Mouse (Mus musculus): Measurements from ENCODE around the gene Rara. TPM values are rescaled to one million over a fixed set of nuclear protein-coding genes. Genes with fewer than 3 reads are reported as not detected.

Gene Rara
- total and polyA plus RNA-seq, 3 experiments = 12.1 to 13.7 TPM; not detected in 1

- DNase-seq (ENCODE audit: low read depth, low spot score) = no peak
- peaks cover 9 to 31% of the 10 kb centered on the region in 2 experiments for H3K4me1 ChIP-seq (ENCODE audit: control insufficient read depth in 1 of 2, insufficient read depth in 2 of 2, low read length in 2 of 2)
These were observed 15.5 kb downstream of the Rara start for GRCm38 (mm10) chr11:98942923-98943641.

GRCm38 (mm10) chr11:98943741-98944461 lies 16.3 kb downstream of the Rara start:
- TF ChIP-seq ZMIZ1 (IDR thresholded peaks at IDR 0.05; ENCODE audit: low read depth, low read length) (no peak), EP300 (IDR thresholded peaks at IDR 0.05; ENCODE audit: low read depth in 1 of 2, low read length in 2 of 2) (no peak), UBTF (IDR thresholded peaks at IDR 0.05; ENCODE audit: borderline replicate concordance, insufficient read depth, low read depth, low read length) (no peak), NELFE (IDR thresholded peaks at IDR 0.05; ENCODE audit: low read depth, low read length) (no peak), KAT2A (conservative IDR thresholded peaks at IDR 0.05; ENCODE audit: low read depth, low read length) (no peak), TCF12 (IDR thresholded peaks at IDR 0.05; ENCODE audit: low read depth, low read length) (no peak), POLR2AphosphoS2 (IDR thresholded peaks at IDR 0.05; ENCODE audit: low read length) (no peak), POLR2A (IDR thresholded peaks at IDR 0.05; ENCODE audit: control insufficient read depth in 1 of 2, insufficient read depth in 1 of 2, low read depth in 1 of 2, low read length in 2 of 2, poor library complexity in 1 of 2) (no peak), E2F4 (IDR thresholded peaks at IDR 0.05; ENCODE audit: borderline replicate concordance, low read depth, low read length) (no peak), GABPA (IDR thresholded peaks at IDR 0.05; ENCODE audit: low read depth, low read length) (no peak), RCOR1 (IDR thresholded peaks at IDR 0.05; ENCODE audit: low read depth, low read length) (no peak), ETS1 (IDR thresholded peaks at IDR 0.05; ENCODE audit: low read depth, low read length) (no peak)
- no peak overlapping the region for H3K9ac ChIP-seq (ENCODE audit: control insufficient read depth, low read depth, low read length, poor library complexity, severe bottlenecking)
- no peaks in the 10 kb centered on the region for H3K9me3 ChIP-seq (replicated peaks; ENCODE audit: insufficient read depth, low read length)
- H3K36me3 ChIP-seq (ENCODE audit: control insufficient read depth in 1 of 2, insufficient read depth in 2 of 2, low read length in 2 of 2) = peaks cover 0 to 16% of the 10 kb centered on the region in 2 experiments; a peak in 2 of 4 replicates
- H3K27me3 ChIP-seq (ENCODE audit: control insufficient read depth in 1 of 2, insufficient read depth in 2 of 2, low read length in 2 of 2) = no peaks in the 10 kb centered on the region
- peaks cover 11 to 32% of the 10 kb centered on the region in 2 experiments for H3K4me1 ChIP-seq (ENCODE audit: control insufficient read depth in 1 of 2, insufficient read depth in 2 of 2, low read length in 2 of 2)
- peaks cover 7% of the 10 kb centered on the region for H3K79me2 ChIP-seq (ENCODE audit: control insufficient read depth, insufficient read depth, low read length, poor library complexity)
- no peak overlapping the region for H3K4me3 ChIP-seq (ENCODE audit: control insufficient read depth in 1 of 2, insufficient read depth in 1 of 2, low read depth in 2 of 2, low read length in 2 of 2)
- no peak overlapping the region for H3K27ac ChIP-seq (ENCODE audit: control insufficient read depth, low read depth, low read length)
- DNase-seq (ENCODE audit: low read depth, low spot score) = no peak

More at GRCm38 (mm10) chr11:98942923-98943641, 15.5 kb downstream of the Rara start:
- TF ChIP-seq MAZ (IDR thresholded peaks at IDR 0.05; ENCODE audit: low read depth, low read length) (0 out of 2 replicates have a peak, but pooled peaks have one; percentile 22), USF1 (IDR thresholded peaks at IDR 0.05; ENCODE audit: low read depth, low read length) (0 out of 2 replicates have a peak, but pooled peaks have one; percentile 8), GABPA (IDR thresholded peaks at IDR 0.05; ENCODE audit: low read depth, low read length) (no peak), TBP (IDR thresholded peaks at IDR 0.05; ENCODE audit: low read depth, low read length) (no peak), MEF2A (IDR thresholded peaks at IDR 0.05; ENCODE audit: extremely low read depth, insufficient replicate concordance, low read depth, low read length, poor library complexity, severe bottlenecking) (no peak)
- Histone ChIP-seq H3K4me3 (ENCODE audit: control insufficient read depth in 1 of 2, insufficient read depth in 1 of 2, low read depth in 2 of 2, low read length in 2 of 2) (no peak overlapping the region), H3K36me3 (ENCODE audit: control insufficient read depth in 1 of 2, insufficient read depth in 2 of 2, low read length in 2 of 2) (peaks cover 0 to 13% of the 10 kb centered on the region in 2 experiments; a peak in 2 of 4 replicates), H3K9ac (ENCODE audit: control insufficient read depth, low read depth, low read length, poor library complexity, severe bottlenecking) (no peak overlapping the region), H3K9me3 (replicated peaks; ENCODE audit: insufficient read depth, low read length) (no peaks in the 10 kb centered on the region), H3K27me3 (ENCODE audit: control insufficient read depth in 1 of 2, insufficient read depth in 2 of 2, low read length in 2 of 2) (no peaks in the 10 kb centered on the region), H3K79me2 (ENCODE audit: control insufficient read depth, insufficient read depth, low read length, poor library complexity) (peaks cover 11% of the 10 kb centered on the region), H3K27ac (ENCODE audit: control insufficient read depth, low read depth, low read length) (no peak overlapping the region)
